Mouse (Mus musculus): ENCODE data around the gene Itga10.

DNA sequence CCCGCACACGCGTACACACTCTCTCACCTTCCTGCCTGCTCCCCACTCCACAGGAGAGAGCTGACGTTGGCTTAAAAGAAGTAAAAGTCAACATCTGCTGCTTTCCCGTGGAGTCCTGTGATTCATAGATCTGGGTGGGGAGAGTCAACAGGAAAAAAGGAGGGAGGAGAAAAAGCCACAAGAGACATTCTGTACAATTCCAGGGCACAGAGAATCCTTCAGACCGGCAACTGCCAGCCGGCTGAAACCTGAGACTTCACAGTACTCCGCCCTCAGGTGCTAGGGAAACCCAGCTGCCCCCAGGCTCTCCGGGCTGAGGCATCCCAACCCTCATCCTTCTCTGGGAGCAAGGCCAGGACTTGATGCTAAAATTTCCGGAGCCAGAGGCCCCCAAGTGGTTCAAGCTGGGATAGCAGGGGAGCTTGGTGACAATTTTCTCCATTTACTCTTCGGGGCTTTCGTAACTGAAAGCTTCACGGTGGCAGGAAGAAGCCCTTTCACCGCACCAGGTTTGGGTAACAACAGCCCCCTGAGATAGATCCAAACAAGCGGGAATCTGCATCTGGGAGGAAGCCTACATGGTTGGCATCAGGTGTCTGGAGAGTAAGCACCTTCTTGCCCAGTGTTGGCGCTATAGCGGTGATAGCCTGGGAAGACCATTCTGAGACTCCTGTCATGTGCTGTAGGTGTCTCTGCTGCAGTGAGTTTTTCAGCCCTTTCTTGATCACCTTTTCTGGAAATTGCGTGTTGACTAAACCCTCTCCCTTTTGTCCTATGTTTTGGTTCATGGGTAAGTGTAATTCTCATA is 18.3 kb downstream of the Itga10 start:
- no peak for TF ChIP-seq CTCF (IDR thresholded peaks at IDR 0.05; ENCODE audit: borderline replicate concordance, insufficient read depth, low read length)
- TF ChIP-seq POLR2A (IDR thresholded peaks at IDR 0.05; ENCODE audit: low read depth, low read length), result no peak
